Mouse (Mus musculus) liver, adult (tissue): ENCODE measurements around the gene Lamp5.

ENCODE experiments used
- GATA4 ChIP-seq: IDR thresholded peaks from 2 replicates; pipeline ENCODE4 v1.6.1; 2014; ENCODE audit warnings: mild to moderate bottlenecking, low read length; ENCODE audit not compliant: insufficient replicate concordance

Lamp5 gene

GRCm38 (mm10) chr2:136051688-136052289 lies at the start of gene Lamp5:
TSS of gene Lamp5 (plus strand) at chr2:136052239.
- TF ChIP-seq GATA4: no peak

- TF ChIP-seq GATA4: no peak
These were observed 48.2 kb upstream of the Lamp5 start for GRCm38 (mm10) chr2:136003836-136004235.

GRCm38 (mm10) chr2:136006280-136006679 lies 45.8 kb upstream of the Lamp5 start:
- no peak for TF ChIP-seq GATA4

GRCm38 (mm10) chr2:136012759-136013158 lies 39.3 kb upstream of the Lamp5 start:
- no peak for TF ChIP-seq GATA4

- no peak for TF ChIP-seq GATA4
These were observed 3.6 kb upstream of the Lamp5 start for GRCm38 (mm10) chr2:136048464-136048863.

GRCm38 (mm10) chr2:136050793-136051615 lies 1.0 kb upstream of the Lamp5 start:
- TF ChIP-seq GATA4: no peak

GRCm38 (mm10) chr2:136057861-136058331 lies 5.9 kb downstream of the Lamp5 start:
- no peak for TF ChIP-seq GATA4

- no peak for TF ChIP-seq GATA4
These were observed 6.4 kb downstream of the Lamp5 start for GRCm38 (mm10) chr2:136058398-136058797.

GRCm38 (mm10) chr2:136059029-136059669 lies 7.1 kb downstream of the Lamp5 start:
- TF ChIP-seq GATA4: no peak

- TF ChIP-seq GATA4: no peak
These were observed 12.3 kb downstream of the Lamp5 start for GRCm38 (mm10) chr2:136064356-136064755.

- TF ChIP-seq GATA4: no peak
These were observed 43.9 kb downstream of the Lamp5 start for GRCm38 (mm10) chr2:136095978-136096377.

GRCm38 (mm10) chr2:136097143-136097542 lies 45.1 kb downstream of the Lamp5 start:
- TF ChIP-seq GATA4: no peak

- no peak for TF ChIP-seq GATA4
These were observed 55.6 kb downstream of the Lamp5 start for GRCm38 (mm10) chr2:136107597-136107996.

- no peak for TF ChIP-seq GATA4
These were observed 56.3 kb downstream of the Lamp5 start for GRCm38 (mm10) chr2:136108124-136109037.

- TF ChIP-seq GATA4: no peak
These were observed 57.0 kb downstream of the Lamp5 start for GRCm38 (mm10) chr2:136109038-136109363.
